Comparison of ENCODE assay signal across 19 mouse cellular contexts in genomic region chr4:40818421-40818820, GRCm38 (mm10). TPM values are rescaled to one million over a fixed set of nuclear protein-coding genes. Genes with fewer than 3 reads are reported as not detected.
DNase-seq lines count a peak whose midpoint lies in the region; ATAC-seq and TF ChIP-seq lines count a peak whose summit lies in the region.
"Had no signal": no experiment of that assay in that cellular context is flagged by ENCODE, and none has a peak within 500 bp of the region (broad histone marks: within the 10 kb centered on the region; RNA-seq: fewer than 3 reads in every experiment).

No protein-coding gene starts in this region.

- TF ChIP-seq CTCF in heart, postnatal 0 days (IDR thresholded peaks at IDR 0.05; ENCODE audit: low read depth) = no peak
- no peak for TF ChIP-seq CTCF in C2C12 (IDR thresholded peaks at IDR 0.05; ENCODE audit: control insufficient read depth, insufficient read depth, insufficient read length)

- 0 out of 2 replicates have a peak overlapping the region, but pooled peaks have one; percentile 20 for H3K9ac ChIP-seq in heart, postnatal 0 days (replicated peaks; ENCODE audit: low read depth, low read length)
- no peak overlapping the region for H3K9ac ChIP-seq in forebrain, embryonic 15.5 days (replicated peaks)
- H3K9ac ChIP-seq: embryonic facial prominence, embryonic 12.5 days; hindbrain, embryonic 12.5 days; intestine, embryonic 15.5 days had no signal

- WGBS in heart, postnatal 0 days = 52% methylated on average over 6 of the region's 6 CpGs
- 73% methylated on average over 6 of the region's 6 CpGs for WGBS in heart, embryonic 10.5 days
- 83% methylated on average over 6 of the region's 6 CpGs for WGBS in forebrain, embryonic 15.5 days

- no peak overlapping the region for H3K4me2 ChIP-seq in heart, postnatal 0 days (ENCODE audit: low read depth, low read length)
- H3K4me2 ChIP-seq in forebrain, embryonic 15.5 days (replicated peaks) = no peak overlapping the region
- H3K4me2 ChIP-seq: embryonic facial prominence, embryonic 12.5 days; hindbrain, embryonic 12.5 days; intestine, embryonic 15.5 days; liver, embryonic 11.5 days had no signal

- no peaks in the 10 kb centered on the region for H3K27me3 ChIP-seq in heart, postnatal 0 days (ENCODE audit: control insufficient read depth, insufficient read depth, low read length)
- no peaks in the 10 kb centered on the region for H3K27me3 ChIP-seq in heart, embryonic 10.5 days (ENCODE audit: insufficient read depth, poor library complexity, severe bottlenecking)
- H3K27me3 ChIP-seq in C2C12 (ENCODE audit: control insufficient read depth, insufficient read depth, insufficient read length) = no peaks in the 10 kb centered on the region
- H3K27me3 ChIP-seq in forebrain, embryonic 15.5 days = no peaks in the 10 kb centered on the region
- H3K27me3 ChIP-seq: embryonic facial prominence, embryonic 12.5 days; hindbrain, embryonic 12.5 days; intestine, embryonic 15.5 days had no signal

- peaks cover 49% of the 10 kb centered on the region for H3K79me2 ChIP-seq in C2C12 (ENCODE audit: control insufficient read depth, insufficient read depth)

- H3K4me3 ChIP-seq in heart, postnatal 0 days (ENCODE audit: low read depth, low read length) = no peak overlapping the region
- no peak overlapping the region for H3K4me3 ChIP-seq in heart, embryonic 10.5 days
- H3K4me3 ChIP-seq in C2C12 (ENCODE audit: insufficient read depth, poor library complexity, severe bottlenecking) = no peak overlapping the region
- no peak overlapping the region for H3K4me3 ChIP-seq in forebrain, embryonic 15.5 days
- H3K4me3 ChIP-seq: embryonic facial prominence, embryonic 12.5 days; hindbrain, embryonic 12.5 days; intestine, embryonic 15.5 days had no signal

- H3ac ChIP-seq in C2C12 (ENCODE audit: control insufficient read depth, insufficient read length, low read depth) = peak overlapping the region; percentile 49

- no peak for TF ChIP-seq EP300 in heart, postnatal 0 days (IDR thresholded peaks at IDR 0.05; ENCODE audit: low read depth)

- no peak for DNase-seq in heart, postnatal 0 days (ENCODE audit: low spot score)
- no peak for DNase-seq in heart, embryonic 10.5 days (ENCODE audit: low spot score)
- DNase-seq in lung, adult 18-20 months = peak; percentile 72 to 79
- peak; percentile 72 for DNase-seq in lung, postnatal 36 days
- DNase-seq in thymus, postnatal 10 days (ENCODE audit: low spot score in 2 of 2) = no peak
- no peak for DNase-seq in right cerebral cortex, postnatal 10 days (ENCODE audit: low spot score in 2 of 2)
- DNase-seq: cerebellum, postnatal 36 days; gastrocnemius, postnatal 36 days; left cerebral cortex, postnatal 4 days; retina, postnatal 1 day; spleen, adult 18-20 months; thymus, postnatal 36 days had no signal

- peaks cover 30% of the 10 kb centered on the region for H3K4me1 ChIP-seq in heart, postnatal 0 days (ENCODE audit: control insufficient read depth, insufficient read depth)
- peaks cover 52% of the 10 kb centered on the region for H3K4me1 ChIP-seq in heart, embryonic 10.5 days
- no peaks in the 10 kb centered on the region for H3K4me1 ChIP-seq in forebrain, embryonic 15.5 days
- H3K4me1 ChIP-seq: embryonic facial prominence, embryonic 12.5 days; intestine, embryonic 15.5 days had no signal

- H3K27ac ChIP-seq in heart, postnatal 0 days (ENCODE audit: low read depth) = peak overlapping the region; percentile 83
- no peak overlapping the region for H3K27ac ChIP-seq in heart, embryonic 10.5 days
- no peak overlapping the region for H3K27ac ChIP-seq in forebrain, embryonic 15.5 days (replicated peaks)
- H3K27ac ChIP-seq: embryonic facial prominence, embryonic 12.5 days; hindbrain, embryonic 12.5 days; intestine, embryonic 15.5 days had no signal

- peak; percentile 52; the same call in 1 of the 2 replicates for ATAC-seq in heart, postnatal 0 days (ENCODE audit: insufficient read depth, low read depth)
- no peak for ATAC-seq in forebrain, embryonic 15.5 days (replicated peaks)
- ATAC-seq: activated CD4-positive, CD25-positive, alpha-beta regulatory T cell, adult 4 months; intestine, embryonic 15.5 days had no signal

- peaks cover 74% of the 10 kb centered on the region for H3K36me3 ChIP-seq in heart, postnatal 0 days (replicated peaks; ENCODE audit: control insufficient read depth, insufficient read depth, low read length)
- H3K36me3 ChIP-seq in heart, embryonic 10.5 days = peaks cover 55% of the 10 kb centered on the region
- H3K36me3 ChIP-seq in C2C12 (ENCODE audit: control insufficient read depth, insufficient read depth) = peaks cover 31% of the 10 kb centered on the region
- H3K36me3 ChIP-seq in forebrain, embryonic 15.5 days = no peaks in the 10 kb centered on the region
- H3K36me3 ChIP-seq: hindbrain, embryonic 12.5 days had no signal

- H3K79me3 ChIP-seq in C2C12 (ENCODE audit: low read depth) = no peaks in the 10 kb centered on the region

- H3K9me3 ChIP-seq in heart, postnatal 0 days (replicated peaks; ENCODE audit: control insufficient read depth, low read length) = no peaks in the 10 kb centered on the region
- no peaks in the 10 kb centered on the region for H3K9me3 ChIP-seq in heart, embryonic 10.5 days
- no peaks in the 10 kb centered on the region for H3K9me3 ChIP-seq in forebrain, embryonic 15.5 days
- H3K9me3 ChIP-seq: embryonic facial prominence, embryonic 12.5 days; hindbrain, embryonic 12.5 days; intestine, embryonic 15.5 days had no signal

TF ChIP-seq in C2C12, 6 proteins besides CTCF, POLR2A, EP300 and RAD21:
- TF ChIP-seq MYOD1 (IDR thresholded peaks at IDR 0.05; ENCODE audit: control insufficient read depth, insufficient read length, low read depth) (peak; percentile 62), FOSL1 (IDR thresholded peaks at IDR 0.05; ENCODE audit: insufficient read depth, low read length, poor library complexity, severe bottlenecking) (peak; percentile 26), MAX (IDR thresholded peaks at IDR 0.05) (peak; percentile 54), MYOG (IDR thresholded peaks at IDR 0.05; ENCODE audit: control insufficient read depth, extremely low read depth, insufficient read length) (no peak)

RNA-seq across cellular contexts. Expression of gene B4galt1, which starts 35.4 kb away (rescaled TPM):
- 125 and 129 TPM in 2 replicates for total RNA-seq in heart, postnatal 0 days (2014; rRNA removed; ENCODE audit: low replicate concordance)
- 49.6 and 50.3 TPM in 2 replicates for polyA plus RNA-seq in heart, postnatal 0 days (2015; fragmentation: Nextera tagmentation; extraction: Ambion mirVana)
- polyA plus RNA-seq in heart, embryonic 10.5 days (2016; fragmentation: Nextera tagmentation; extraction: Ambion mirVana) = 38.1 and 47.1 TPM in 2 replicates
- polyA plus RNA-seq in C2C12 (2012; fragmentation: generic; extraction: Trizol) = 42.2 TPM
- 7.0 and 7.3 TPM in 2 replicates for polyA plus RNA-seq in forebrain, embryonic 15.5 days (2015; fragmentation: Nextera tagmentation; extraction: Ambion mirVana)

Comparison
In these comparisons a context has a peak if more than half of its experiments do, and no peak if none do; other contexts are left out.
1. DNase-seq: peak in lung, adult 18-20 months (2 of 2) and lung, postnatal 36 days (single experiment); none in heart, postnatal 0 days (single experiment), heart, embryonic 10.5 days (single experiment), thymus, postnatal 10 days (0 of 2) and right cerebral cortex, postnatal 10 days (0 of 2).